ENCODE assay signal across 21 mouse cellular contexts in the genomic region with DNA sequence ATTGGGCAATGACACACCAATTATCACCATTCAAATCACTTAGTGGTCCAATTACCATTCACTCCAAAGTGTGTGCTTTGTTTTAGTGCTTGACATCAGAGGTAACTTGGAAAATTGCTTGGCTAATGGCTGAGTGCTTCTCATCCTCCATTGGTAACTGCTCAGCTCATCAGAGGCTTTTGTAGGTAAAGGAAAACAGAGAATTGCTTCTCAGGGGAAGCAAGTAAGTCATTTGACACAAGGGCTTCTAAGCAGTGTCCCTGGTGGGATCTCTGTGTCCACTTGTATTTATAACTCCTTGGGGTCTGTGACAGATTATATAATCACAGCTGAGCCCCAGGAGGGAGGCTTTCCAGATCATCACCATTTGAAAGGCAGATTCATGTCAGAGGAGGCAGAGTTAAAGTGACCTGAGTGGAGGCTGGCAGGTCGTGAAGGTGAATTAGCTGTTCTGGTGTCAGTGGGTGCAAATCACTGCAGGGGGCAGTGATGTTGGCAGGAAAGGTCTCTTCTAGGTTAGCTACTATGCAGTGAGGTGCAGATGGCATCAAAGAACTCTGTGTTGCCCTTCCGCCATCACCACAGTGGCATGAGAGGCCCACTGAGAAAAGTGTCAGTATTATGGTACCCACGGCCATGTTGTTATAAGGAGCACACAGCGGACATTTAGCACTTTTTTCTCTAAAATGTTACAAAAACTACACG.
A peak's percentile ranks its signal among the peaks of the same experiment; 100 is the strongest.
DNase-seq lines count a peak whose midpoint lies in the region; ATAC-seq lines count a peak whose summit lies in the region.
"Had no signal": no experiment of that assay in that cellular context is flagged by ENCODE, and none has a peak within 500 bp of the region (broad histone marks: within the 10 kb centered on the region; RNA-seq: fewer than 3 reads in every experiment).

No protein-coding gene starts in this region.

- 76% methylated on average over 5 of the region's 5 CpGs for WGBS in forebrain, embryonic 11.5 days
- 85% methylated on average over 5 of the region's 5 CpGs for WGBS in forebrain, embryonic 10.5 days
- 71% methylated on average over 5 of the region's 5 CpGs for WGBS in midbrain, embryonic 11.5 days
- WGBS in midbrain, embryonic 10.5 days = 80% methylated on average over 5 of the region's 5 CpGs
- 57% methylated on average over 5 of the region's 5 CpGs for WGBS in hindbrain, embryonic 16.5 days
- WGBS in neural tube, embryonic 14.5 days = 52% methylated on average over 5 of the region's 5 CpGs

- no peaks in the 10 kb centered on the region for H3K4me1 ChIP-seq in forebrain, embryonic 11.5 days (replicated peaks; ENCODE audit: control insufficient read depth, insufficient read depth, low read length)
- no peaks in the 10 kb centered on the region for H3K4me1 ChIP-seq in forebrain, embryonic 10.5 days
- H3K4me1 ChIP-seq in midbrain, embryonic 11.5 days (ENCODE audit: control insufficient read depth, insufficient read depth, low read length) = no peaks in the 10 kb centered on the region
- H3K4me1 ChIP-seq in midbrain, embryonic 10.5 days = no peaks in the 10 kb centered on the region
- no peaks in the 10 kb centered on the region for H3K4me1 ChIP-seq in hindbrain, embryonic 16.5 days (ENCODE audit: control insufficient read depth, insufficient read depth, low read depth, low read length)
- H3K4me1 ChIP-seq in neural tube, embryonic 14.5 days (ENCODE audit: control insufficient read depth, insufficient read depth, low read length) = no peaks in the 10 kb centered on the region
- H3K4me1 ChIP-seq: embryonic facial prominence, embryonic 12.5 days; heart, embryonic 15.5 days; hindbrain, embryonic 15.5 days; limb, embryonic 12.5 days; liver, embryonic 13.5 days; lung, embryonic 15.5 days had no signal

- no peaks in the 10 kb centered on the region for H3K9me3 ChIP-seq in forebrain, embryonic 11.5 days (ENCODE audit: control insufficient read depth, low read length)
- H3K9me3 ChIP-seq in forebrain, embryonic 10.5 days = no peaks in the 10 kb centered on the region
- no peaks in the 10 kb centered on the region for H3K9me3 ChIP-seq in midbrain, embryonic 11.5 days (ENCODE audit: control insufficient read depth, low read length)
- no peaks in the 10 kb centered on the region for H3K9me3 ChIP-seq in midbrain, embryonic 10.5 days (replicated peaks)
- no peaks in the 10 kb centered on the region for H3K9me3 ChIP-seq in hindbrain, embryonic 16.5 days (ENCODE audit: control insufficient read depth, low read length)
- no peaks in the 10 kb centered on the region for H3K9me3 ChIP-seq in neural tube, embryonic 14.5 days (ENCODE audit: control insufficient read depth, low read length)
- H3K9me3 ChIP-seq: embryonic facial prominence, embryonic 12.5 days; heart, embryonic 15.5 days; hindbrain, embryonic 15.5 days; limb, embryonic 12.5 days; liver, embryonic 13.5 days; lung, embryonic 15.5 days had no signal

- H3K36me3 ChIP-seq in forebrain, embryonic 11.5 days (ENCODE audit: control insufficient read depth, insufficient read depth, low read length) = no peaks in the 10 kb centered on the region
- H3K36me3 ChIP-seq in forebrain, embryonic 10.5 days (replicated peaks) = no peaks in the 10 kb centered on the region
- H3K36me3 ChIP-seq in midbrain, embryonic 11.5 days (ENCODE audit: control insufficient read depth, insufficient read depth, low read length) = no peaks in the 10 kb centered on the region
- no peaks in the 10 kb centered on the region for H3K36me3 ChIP-seq in midbrain, embryonic 10.5 days
- no peaks in the 10 kb centered on the region for H3K36me3 ChIP-seq in hindbrain, embryonic 16.5 days (ENCODE audit: control insufficient read depth, insufficient read depth, low read length)
- no peaks in the 10 kb centered on the region for H3K36me3 ChIP-seq in neural tube, embryonic 14.5 days (ENCODE audit: control insufficient read depth, insufficient read depth, low read length)
- H3K36me3 ChIP-seq: embryonic facial prominence, embryonic 12.5 days; heart, embryonic 15.5 days; hindbrain, embryonic 15.5 days; limb, embryonic 12.5 days; liver, embryonic 13.5 days; lung, embryonic 15.5 days had no signal

- peak; percentile 31; the same call in 1 of the 2 replicates for ATAC-seq in forebrain, embryonic 11.5 days (replicated peaks; ENCODE audit: low FRiP score)
- ATAC-seq in midbrain, embryonic 11.5 days (ENCODE audit: low FRiP score) = 0 out of 2 replicates have a peak, but pooled peaks have one; percentile 24
- ATAC-seq in hindbrain, embryonic 16.5 days = peak; percentile 61; the same call in 1 of the 2 replicates
- peak; percentile 49; the same call in 1 of the 2 replicates for ATAC-seq in neural tube, embryonic 14.5 days (ENCODE audit: low read depth)

- H3K9ac ChIP-seq in forebrain, embryonic 11.5 days (ENCODE audit: low read length) = no peak overlapping the region
- no peak overlapping the region for H3K9ac ChIP-seq in midbrain, embryonic 11.5 days (ENCODE audit: low read length)
- H3K9ac ChIP-seq in hindbrain, embryonic 16.5 days (ENCODE audit: low read depth, low read length) = no peak overlapping the region
- H3K9ac ChIP-seq in neural tube, embryonic 14.5 days (replicated peaks; ENCODE audit: low read depth, low read length) = no peak overlapping the region
- H3K9ac ChIP-seq: embryonic facial prominence, embryonic 12.5 days; heart, embryonic 15.5 days; hindbrain, embryonic 15.5 days; limb, embryonic 12.5 days; liver, embryonic 13.5 days; lung, embryonic 15.5 days had no signal

- H3K4me2 ChIP-seq in forebrain, embryonic 11.5 days (ENCODE audit: low read depth, low read length, severe bottlenecking) = no peak overlapping the region
- no peak overlapping the region for H3K4me2 ChIP-seq in midbrain, embryonic 11.5 days
- H3K4me2 ChIP-seq in hindbrain, embryonic 16.5 days (ENCODE audit: low read length) = no peak overlapping the region
- no peak overlapping the region for H3K4me2 ChIP-seq in neural tube, embryonic 14.5 days (ENCODE audit: low read depth, low read length)
- H3K4me2 ChIP-seq: embryonic facial prominence, embryonic 12.5 days; heart, embryonic 15.5 days; hindbrain, embryonic 15.5 days; limb, embryonic 12.5 days; liver, embryonic 13.5 days; lung, embryonic 15.5 days had no signal

- no peak overlapping the region for H3K27ac ChIP-seq in forebrain, embryonic 11.5 days (ENCODE audit: low read depth, low read length)
- no peak overlapping the region for H3K27ac ChIP-seq in forebrain, embryonic 10.5 days
- H3K27ac ChIP-seq in midbrain, embryonic 11.5 days (ENCODE audit: low read depth, low read length) = no peak overlapping the region
- H3K27ac ChIP-seq in midbrain, embryonic 10.5 days (replicated peaks) = no peak overlapping the region
- no peak overlapping the region for H3K27ac ChIP-seq in hindbrain, embryonic 16.5 days (ENCODE audit: low read depth, low read length)
- no peak overlapping the region for H3K27ac ChIP-seq in neural tube, embryonic 14.5 days (ENCODE audit: low read depth, low read length)
- H3K27ac ChIP-seq: embryonic facial prominence, embryonic 12.5 days; gastrocnemius, adult 2 months; heart, embryonic 15.5 days; hindbrain, embryonic 15.5 days; left cerebral cortex, adult 2 months; limb, embryonic 12.5 days; liver, embryonic 13.5 days; lung, embryonic 15.5 days; macrophage had no signal

- no peak overlapping the region for H3K4me3 ChIP-seq in forebrain, embryonic 11.5 days (ENCODE audit: low read depth, low read length)
- H3K4me3 ChIP-seq in forebrain, embryonic 10.5 days = no peak overlapping the region
- H3K4me3 ChIP-seq in midbrain, embryonic 11.5 days (ENCODE audit: low read depth, low read length) = no peak overlapping the region
- no peak overlapping the region for H3K4me3 ChIP-seq in midbrain, embryonic 10.5 days
- no peak overlapping the region for H3K4me3 ChIP-seq in hindbrain, embryonic 16.5 days (ENCODE audit: low read length)
- no peak overlapping the region for H3K4me3 ChIP-seq in neural tube, embryonic 14.5 days (ENCODE audit: low read depth, low read length)
- H3K4me3 ChIP-seq: embryonic facial prominence, embryonic 12.5 days; gastrocnemius, adult 2 months; heart, embryonic 15.5 days; hindbrain, embryonic 15.5 days; left cerebral cortex, adult 2 months; limb, embryonic 12.5 days; liver, embryonic 13.5 days; lung, embryonic 15.5 days had no signal

- no peaks in the 10 kb centered on the region for H3K27me3 ChIP-seq in forebrain, embryonic 11.5 days (ENCODE audit: control insufficient read depth, insufficient read depth, low read length)
- H3K27me3 ChIP-seq in forebrain, embryonic 10.5 days (ENCODE audit: poor library complexity, severe bottlenecking) = no peaks in the 10 kb centered on the region
- H3K27me3 ChIP-seq in midbrain, embryonic 11.5 days (ENCODE audit: control insufficient read depth, insufficient read depth, low read length) = no peaks in the 10 kb centered on the region
- no peaks in the 10 kb centered on the region for H3K27me3 ChIP-seq in midbrain, embryonic 10.5 days (ENCODE audit: low read depth, poor library complexity, severe bottlenecking)
- H3K27me3 ChIP-seq in hindbrain, embryonic 16.5 days (replicated peaks; ENCODE audit: control insufficient read depth, insufficient read depth, low read length) = no peaks in the 10 kb centered on the region
- no peaks in the 10 kb centered on the region for H3K27me3 ChIP-seq in neural tube, embryonic 14.5 days (ENCODE audit: control insufficient read depth, insufficient read depth, low read length)
- H3K27me3 ChIP-seq: embryonic facial prominence, embryonic 12.5 days; heart, embryonic 15.5 days; hindbrain, embryonic 15.5 days; limb, embryonic 12.5 days; liver, embryonic 13.5 days; lung, embryonic 15.5 days had no signal

- DNase-seq in forebrain, embryonic 11.5 days (ENCODE audit: low spot score) = no peak
- no peak for DNase-seq in forebrain, embryonic 10.5 days (ENCODE audit: extremely low spot score, low spot score)
- no peak for DNase-seq in midbrain, embryonic 11.5 days (ENCODE audit: low spot score, missing footprints)
- DNase-seq in midbrain, embryonic 10.5 days (ENCODE audit: low spot score) = no peak
- no peak for DNase-seq in spleen, postnatal 36 days (ENCODE audit: low spot score in 2 of 2)
- no peak for DNase-seq in testis, postnatal 10 days (ENCODE audit: low spot score)
- DNase-seq: adrenal gland, postnatal 14 days; B cell, adult 2 months; gastrocnemius, adult 2 months; kidney, adult 18-20 months; kidney, postnatal 14 days; liver, embryonic 13.5 days had no signal
